Mouse (Mus musculus): Measurements from ENCODE around the gene Osbpl9. TPM values are rescaled to one million over a fixed set of nuclear protein-coding genes. Genes with fewer than 3 reads are reported as not detected.

Osbpl9 gene
- total RNA-seq, 2 experiments from 2014 or later = 33.3 to 76.5 TPM

GRCm38 (mm10) chr4:109143091-109143490, 59.0 kb downstream of the Osbpl9 start:
- ATAC-seq (replicated peaks; ENCODE audit: low FRiP score, poor library complexity, severe bottlenecking) = no peak

- no peak for ATAC-seq (replicated peaks; ENCODE audit: low FRiP score, poor library complexity, severe bottlenecking)
Measured at GRCm38 (mm10) chr4:109138551-109138950, 63.5 kb downstream of the Osbpl9 start.

GRCm38 (mm10) chr4:109136475-109137125, 65.5 kb downstream of the Osbpl9 start:
- no peak for ATAC-seq (replicated peaks; ENCODE audit: low FRiP score, poor library complexity, severe bottlenecking)

- ATAC-seq (replicated peaks; ENCODE audit: low FRiP score, poor library complexity, severe bottlenecking) = no peak
Measured at GRCm38 (mm10) chr4:109134955-109135354, 67.1 kb downstream of the Osbpl9 start.

- ATAC-seq (replicated peaks; ENCODE audit: low FRiP score, poor library complexity, severe bottlenecking) = no peak
Measured at GRCm38 (mm10) chr4:109131256-109131872, 70.7 kb downstream of the Osbpl9 start.

- no peak for ATAC-seq (replicated peaks; ENCODE audit: low FRiP score, poor library complexity, severe bottlenecking)
Measured at GRCm38 (mm10) chr4:109128971-109129370, 73.1 kb downstream of the Osbpl9 start.

GRCm38 (mm10) chr4:109128017-109128416, 74.1 kb downstream of the Osbpl9 start:
- no peak; the same call in 1 of the 2 replicates for ATAC-seq (replicated peaks; ENCODE audit: low FRiP score, poor library complexity, severe bottlenecking)

GRCm38 (mm10) chr4:109126834-109127564, 75.1 kb downstream of the Osbpl9 start:
- no peak for ATAC-seq (replicated peaks; ENCODE audit: low FRiP score, poor library complexity, severe bottlenecking)

GRCm38 (mm10) chr4:109125746-109126425, 76.2 kb downstream of the Osbpl9 start:
- no peak for ATAC-seq (replicated peaks; ENCODE audit: low FRiP score, poor library complexity, severe bottlenecking)

- ATAC-seq (replicated peaks; ENCODE audit: low FRiP score, poor library complexity, severe bottlenecking) = no peak
Measured at GRCm38 (mm10) chr4:109122830-109123555, 79.1 kb downstream of the Osbpl9 start.

- no peak for ATAC-seq (replicated peaks; ENCODE audit: low FRiP score, poor library complexity, severe bottlenecking)
Measured at GRCm38 (mm10) chr4:109120735-109121134, 81.3 kb downstream of the Osbpl9 start.

GRCm38 (mm10) chr4:109119641-109120125, 82.4 kb downstream of the Osbpl9 start:
- ATAC-seq (replicated peaks; ENCODE audit: low FRiP score, poor library complexity, severe bottlenecking) = no peak

GRCm38 (mm10) chr4:109118327-109118659, 83.8 kb downstream of the Osbpl9 start:
- no peak for ATAC-seq (replicated peaks; ENCODE audit: low FRiP score, poor library complexity, severe bottlenecking)

- peak; percentile 100 for ATAC-seq (replicated peaks; ENCODE audit: low FRiP score, poor library complexity, severe bottlenecking)
Measured at GRCm38 (mm10) chr4:109117596-109118326, 84.3 kb downstream of the Osbpl9 start.

- no peak for ATAC-seq (replicated peaks; ENCODE audit: low FRiP score, poor library complexity, severe bottlenecking)
Measured at GRCm38 (mm10) chr4:109116938-109117337, 85.1 kb downstream of the Osbpl9 start.

- 0 out of 2 replicates have a peak, but pooled peaks have one; percentile 29 for ATAC-seq (replicated peaks; ENCODE audit: low FRiP score, poor library complexity, severe bottlenecking)
Measured at GRCm38 (mm10) chr4:109116494-109116893, 85.6 kb downstream of the Osbpl9 start.

- no peak for ATAC-seq (replicated peaks; ENCODE audit: low FRiP score, poor library complexity, severe bottlenecking)
Measured at GRCm38 (mm10) chr4:109115742-109116141, 86.3 kb downstream of the Osbpl9 start.

- ATAC-seq (replicated peaks; ENCODE audit: low FRiP score, poor library complexity, severe bottlenecking) = no peak
Measured at GRCm38 (mm10) chr4:109114308-109114707, 87.8 kb downstream of the Osbpl9 start.

- no peak for ATAC-seq (replicated peaks; ENCODE audit: low FRiP score, poor library complexity, severe bottlenecking)
Measured at GRCm38 (mm10) chr4:109112915-109113505, 89.1 kb downstream of the Osbpl9 start.

All from erythroblast, adult 5-6 weeks (primary cell).